Mouse (Mus musculus) lung, embryonic 16.5 days (tissue): Measurements from ENCODE around the gene Lyplal1. TPM values are rescaled to one million over a fixed set of nuclear protein-coding genes. Genes with fewer than 3 reads are reported as not detected.

Experiments used
- ATAC-seq: fragments of 200-750 bp; cut with Nextera tagmentation; 2 replicates; pipeline ENCODE4 v1.8.0; 2017; ENCODE audit warnings: low read depth, mild to moderate bottlenecking, moderate library complexity
- H3K27ac ChIP-seq: fragments of 300-500 bp; sonication (generic); 2 replicates; pipeline ENCODE4 v1.5.1; 2014; ENCODE audit warnings: mild to moderate bottlenecking, control low read depth, low read length
- H3K27me3 ChIP-seq: fragments of 300-500 bp; sonication (generic); 2 replicates; pipeline ENCODE4 v1.6.1; 2014; ENCODE audit warnings: low read depth, low read length, mixed read lengths; ENCODE audit not compliant: control insufficient read depth, insufficient read depth
- H3K36me3 ChIP-seq: fragments of 300-500 bp; sonication (generic); 2 replicates; pipeline ENCODE4 v1.6.1; 2014; ENCODE audit warnings: low read length; ENCODE audit not compliant: control insufficient read depth, insufficient read depth
- H3K4me1 ChIP-seq: fragments of 300-500 bp; sonication (generic); replicated peaks from 2 replicates; pipeline ENCODE4 v1.6.1; 2014; ENCODE audit warnings: low read length, mixed read lengths; ENCODE audit not compliant: control insufficient read depth, insufficient read depth
- H3K4me2 ChIP-seq: fragments of 300-500 bp; sonication (generic); 2 replicates; pipeline ENCODE4 v1.6.1; 2014; ENCODE audit warnings: low read depth, low read length, control low read depth
- H3K4me3 ChIP-seq: fragments of 300-500 bp; sonication (generic); 2 replicates; pipeline ENCODE4 v1.5.1; 2014; ENCODE audit warnings: mild to moderate bottlenecking, low read length, control low read depth
- H3K9ac ChIP-seq: fragments of 300-500 bp; sonication (generic); 2 replicates; pipeline ENCODE4 v1.6.1; 2014; ENCODE audit warnings: low read length, control low read depth
- H3K9me3 ChIP-seq: fragments of 300-500 bp; sonication (generic); 2 replicates; pipeline ENCODE4 v1.6.1; 2016; ENCODE audit warnings: low read length; ENCODE audit not compliant: control insufficient read depth
- WGBS: fragments of 180-500 bp; shearing (Covaris S2); extraction: QIAGEN DNeasy Blood & Tissue Kit; methylation state at CpG from one replicate; pipeline ENCODE4 v1.1.7; 2014; 5-methylcytosine and 5-hydroxymethylcytosine counted together
- polyA plus RNA-seq: library from polyadenylated mRNA; unstranded; fragments of >200 nt; fragmentation: Nextera tagmentation; extraction: Ambion mirVana; gene quantifications from 2 replicates; pipeline ENCODE4 v1.2.1, GENCODE M21; 2015

Gene Lyplal1
- polyA plus RNA-seq, 1 experiment from 2014 or later = 26.8 TPM

GRCm38 (mm10) chr1:186053280-186054043 is 63.6 kb downstream of the Lyplal1 start:
- Histone ChIP-seq H3K9me3 (no peaks in the 10 kb centered on the region), H3K4me1 (0 out of 2 replicates have a peak, but pooled peaks cover 3% of the 10 kb centered on the region), H3K4me2 (no peak overlapping the region), H3K27ac (no peak overlapping the region), H3K27me3 (no peaks in the 10 kb centered on the region), H3K36me3 (no peaks in the 10 kb centered on the region), H3K4me3 (no peak overlapping the region), H3K9ac (no peak overlapping the region)
- WGBS = 62% methylated on average over 12 of the region's 12 CpGs
- no peak for ATAC-seq

GRCm38 (mm10) chr1:186043709-186044452 is 73.2 kb downstream of the Lyplal1 start:
- Histone ChIP-seq H3K4me1 (no peaks in the 10 kb centered on the region), H3K9ac (no peak overlapping the region)

DNA sequence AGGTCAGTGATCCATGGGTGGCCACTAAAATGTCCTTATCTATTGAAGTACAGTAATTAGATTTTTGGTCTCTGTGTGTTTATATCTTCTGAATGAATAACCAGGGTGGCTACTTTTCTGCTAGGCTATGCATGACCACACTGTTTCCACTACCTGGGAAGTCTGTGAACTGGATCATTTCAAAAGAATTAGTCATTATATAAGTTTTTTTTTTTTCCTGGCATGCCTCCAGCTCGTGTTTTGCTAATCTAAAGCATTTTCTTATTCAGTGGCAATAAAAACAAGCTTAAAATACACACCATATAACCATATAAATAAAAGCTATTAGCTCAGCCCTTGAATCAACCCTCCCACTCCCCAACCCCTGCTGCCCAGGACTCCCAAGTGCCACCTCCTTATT is 75.3 kb downstream of the Lyplal1 start:
- Histone ChIP-seq H3K4me1 (no peaks in the 10 kb centered on the region), H3K9me3 (no peaks in the 10 kb centered on the region), H3K4me3 (no peak overlapping the region), H3K27me3 (no peaks in the 10 kb centered on the region), H3K4me2 (no peak overlapping the region), H3K27ac (no peak overlapping the region), H3K9ac (no peak overlapping the region), H3K36me3 (no peaks in the 10 kb centered on the region)
- WGBS = 50% methylated on average over 1 of the region's 1 CpGs
- ATAC-seq = no peak

More at GRCm38 (mm10) chr1:186043709-186044452, 73.2 kb downstream of the Lyplal1 start:
- no peaks in the 10 kb centered on the region for H3K36me3 ChIP-seq
- no peak for ATAC-seq
- H3K9me3 ChIP-seq = no peaks in the 10 kb centered on the region
- H3K4me2 ChIP-seq = no peak overlapping the region
- H3K4me3 ChIP-seq = no peak overlapping the region
- no peaks in the 10 kb centered on the region for H3K27me3 ChIP-seq
- no peak overlapping the region for H3K27ac ChIP-seq
- 78% methylated on average over 11 of the region's 11 CpGs for WGBS
